Mouse (Mus musculus) CD8-positive naive resting alpha-beta T cell, adult 2 months (primary cell): Measurements from ENCODE around the gene Cdh4.

Experiments used
- DNase-seq, 2 experiments: peaks; one replicate each; pipeline ENCODE4 v3.0.0; 2022; ENCODE audit warnings: low read depth in 2 of 2, low spot score in 2 of 2

The Cdh4 gene

DNA sequence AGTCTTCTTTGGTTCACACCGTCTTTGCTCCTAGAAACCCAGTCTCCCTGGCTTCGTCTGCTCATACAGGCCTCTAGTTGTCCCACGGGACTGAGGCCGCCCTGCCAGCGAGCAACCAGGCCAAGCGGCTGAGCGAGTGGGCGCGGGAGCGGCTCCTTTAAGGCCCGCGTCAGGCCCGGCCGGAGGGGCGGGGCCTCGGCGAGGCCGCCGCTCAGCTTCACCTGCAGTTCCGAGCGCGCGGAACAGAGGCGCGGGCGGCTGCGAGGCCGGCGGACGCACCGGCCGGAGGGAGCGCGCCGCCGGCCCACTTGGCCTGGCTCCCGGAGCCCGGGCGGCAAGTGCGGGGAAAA, at the start of gene Cdh4:
Gene Cdh4, plus strand, starts transcription at position 241 of the 350 bp plus-strand sequence.
- no peak for DNase-seq

DNA sequence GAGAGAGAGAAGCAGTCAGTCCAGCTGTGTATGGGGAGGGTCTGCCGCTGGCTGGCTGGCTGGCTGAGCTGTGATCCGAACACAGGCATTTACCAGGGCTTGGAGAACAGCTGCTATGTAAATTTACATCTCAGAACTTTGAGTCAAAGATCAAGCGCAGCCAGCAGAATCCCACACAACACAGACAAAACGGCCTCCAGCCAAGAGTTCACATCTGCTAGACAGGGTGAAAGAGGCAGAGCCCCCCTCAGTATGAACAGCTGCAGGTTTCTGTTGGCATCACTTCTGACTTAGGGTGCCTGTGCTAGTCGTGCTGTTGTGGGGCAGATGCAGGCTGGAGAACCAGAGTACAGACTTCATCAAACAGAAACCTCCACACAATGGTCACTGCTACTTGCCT, 46.8 kb upstream of the Cdh4 start:
- DNase-seq: no peak

DNA sequence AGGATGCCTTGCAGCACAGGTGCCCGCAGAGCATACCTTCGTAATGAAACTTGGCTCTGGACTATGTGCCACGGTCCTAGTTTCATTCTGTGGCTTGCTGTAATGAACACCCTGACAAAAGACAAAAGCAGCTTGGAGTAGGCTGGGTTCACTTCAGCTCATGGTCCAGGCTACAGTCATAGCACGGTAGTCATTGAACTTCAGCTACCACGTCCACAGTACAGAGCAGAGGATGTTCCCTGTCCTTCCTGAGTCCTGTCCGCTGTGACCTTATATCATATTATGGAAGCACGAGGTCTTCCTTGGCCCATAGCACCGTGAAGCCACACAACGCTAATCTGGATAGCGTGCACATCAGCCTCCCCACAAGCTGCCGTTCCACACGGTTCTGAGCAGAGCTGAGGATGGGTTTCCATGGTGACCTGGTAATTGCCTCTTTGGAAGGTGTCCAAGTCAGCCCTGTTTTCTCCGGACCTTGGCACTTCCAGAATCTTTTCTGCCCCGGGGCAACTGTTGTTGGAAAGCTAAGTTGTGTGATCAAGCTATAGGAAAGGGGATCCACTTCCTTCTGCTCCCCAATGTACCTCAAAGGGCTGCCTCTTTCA, 42.5 kb upstream of the Cdh4 start:
- DNase-seq: no peak

- no peak for DNase-seq
Observed at GRCm38 (mm10) chr2:179410866-179411561, 31.2 kb upstream of the Cdh4 start.

- no peak for DNase-seq
Observed at GRCm38 (mm10) chr2:179412966-179413365, 29.3 kb upstream of the Cdh4 start.

- no peak for DNase-seq
Observed at GRCm38 (mm10) chr2:179414253-179414652, 28.0 kb upstream of the Cdh4 start.

GRCm38 (mm10) chr2:179414704-179415103, 27.5 kb upstream of the Cdh4 start:
- DNase-seq: no peak

- no peak for DNase-seq
Observed at GRCm38 (mm10) chr2:179415892-179416403, 26.3 kb upstream of the Cdh4 start.

DNA sequence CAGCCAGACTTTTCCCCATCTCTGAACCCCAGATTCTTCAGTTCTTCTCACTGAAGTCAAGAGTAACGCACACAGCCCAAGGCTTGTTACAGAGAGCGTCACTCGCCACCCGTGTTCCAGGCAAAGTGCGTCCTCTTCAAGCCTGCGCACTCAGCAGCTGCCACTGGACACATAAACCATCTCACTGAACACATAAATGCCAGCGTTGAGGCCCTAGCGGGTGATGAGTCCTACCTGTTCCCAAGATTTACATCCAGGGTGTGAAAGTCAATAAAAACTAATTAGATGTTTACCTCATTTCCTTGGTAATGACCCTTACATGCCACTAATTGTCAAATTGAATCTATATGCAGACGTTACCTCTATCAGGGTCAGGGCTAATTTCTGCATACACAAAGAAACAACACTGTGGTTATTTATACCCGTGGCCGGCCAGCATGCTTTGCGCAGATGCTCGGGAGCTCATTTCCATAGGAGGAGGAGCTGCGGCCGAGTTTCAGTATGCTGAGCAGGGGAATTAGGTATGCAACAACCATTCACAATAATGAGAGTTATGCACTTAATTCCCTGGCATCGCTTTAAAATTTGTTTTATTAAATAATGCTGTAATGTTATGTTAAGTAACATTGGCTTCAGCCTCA, 25.5 kb upstream of the Cdh4 start:
- DNase-seq: no peak

DNA sequence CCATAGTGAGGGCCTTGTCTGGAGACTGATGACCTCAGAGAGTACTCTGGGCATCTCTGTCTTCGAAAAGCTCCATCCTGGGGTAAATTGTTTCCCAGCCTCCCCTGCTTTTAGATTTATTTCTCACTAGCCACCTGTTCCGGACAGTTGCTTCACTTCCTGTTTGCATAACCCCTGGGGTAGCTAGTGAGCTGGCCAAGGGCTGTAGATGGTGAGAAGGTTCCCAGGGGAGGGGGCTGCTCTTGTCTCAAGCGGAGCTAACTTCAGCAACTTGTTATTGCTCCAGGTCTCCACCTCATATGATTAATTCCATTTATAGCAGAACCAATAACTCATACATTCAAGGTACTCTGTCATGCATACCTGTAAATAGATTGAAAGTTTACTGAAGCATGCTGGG, 16.6 kb upstream of the Cdh4 start:
- no peak for DNase-seq

DNA sequence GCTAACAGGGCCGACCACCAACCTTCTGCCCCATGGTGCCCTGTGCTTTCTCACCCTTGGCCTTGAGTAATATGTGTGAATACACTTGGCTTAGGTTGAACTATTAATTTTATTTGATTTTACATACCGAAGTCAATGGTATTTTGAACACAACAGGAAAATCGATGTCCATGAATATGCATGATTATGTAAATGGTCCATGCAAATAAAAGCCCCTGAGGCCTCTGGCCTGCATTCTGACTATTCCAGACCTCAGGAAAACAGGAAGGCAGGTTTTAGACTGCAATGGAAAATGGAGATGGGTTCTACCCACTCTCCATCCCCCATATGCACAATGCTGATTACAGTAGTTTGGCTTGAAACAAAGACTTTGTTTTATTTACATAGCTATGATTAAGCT, 13.3 kb upstream of the Cdh4 start:
- DNase-seq: no peak

DNA sequence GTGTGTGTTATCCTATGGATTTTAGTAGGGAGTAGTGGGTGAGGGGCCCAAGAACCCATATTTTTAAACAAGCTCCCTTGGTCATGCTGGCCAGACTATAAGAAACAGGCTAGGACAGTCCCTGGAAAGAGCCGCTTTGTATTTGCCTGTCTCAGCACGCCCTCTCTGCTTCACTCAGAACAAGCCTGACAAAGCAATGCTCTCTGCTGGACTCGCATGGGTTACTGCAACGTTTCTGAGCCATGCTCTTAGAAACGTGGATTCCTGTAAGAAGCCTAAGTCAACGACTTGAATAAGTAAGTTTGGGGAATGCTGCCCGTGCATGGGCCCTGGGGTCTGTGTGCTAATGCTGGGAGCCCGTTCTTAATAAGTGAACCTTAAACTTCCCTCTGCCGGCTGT, 2.1 kb upstream of the Cdh4 start:
- DNase-seq: no peak

DNA sequence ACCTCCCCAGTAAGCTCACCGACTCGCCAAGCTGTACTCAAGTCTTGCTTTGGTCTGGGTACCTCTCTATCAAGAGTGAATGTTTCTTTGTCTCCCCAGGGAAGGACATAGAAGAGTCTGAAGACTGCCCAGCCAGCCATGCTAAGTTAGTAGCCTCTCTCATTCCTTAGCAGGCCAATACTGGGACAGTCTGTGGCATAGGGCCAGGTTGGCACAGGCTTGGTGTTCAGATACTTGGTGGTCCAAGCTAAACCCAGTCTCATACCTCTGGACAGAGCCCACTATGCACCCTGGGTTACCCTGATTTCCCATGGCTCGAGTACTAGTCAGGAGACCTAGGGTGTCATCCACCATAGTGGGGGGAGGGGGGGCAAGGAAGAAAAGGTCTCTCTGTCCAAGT, 1.1 kb upstream of the Cdh4 start:
- no peak for DNase-seq

GRCm38 (mm10) chr2:179441717-179442116, 514 bp upstream of the Cdh4 start:
- DNase-seq: no peak

DNA sequence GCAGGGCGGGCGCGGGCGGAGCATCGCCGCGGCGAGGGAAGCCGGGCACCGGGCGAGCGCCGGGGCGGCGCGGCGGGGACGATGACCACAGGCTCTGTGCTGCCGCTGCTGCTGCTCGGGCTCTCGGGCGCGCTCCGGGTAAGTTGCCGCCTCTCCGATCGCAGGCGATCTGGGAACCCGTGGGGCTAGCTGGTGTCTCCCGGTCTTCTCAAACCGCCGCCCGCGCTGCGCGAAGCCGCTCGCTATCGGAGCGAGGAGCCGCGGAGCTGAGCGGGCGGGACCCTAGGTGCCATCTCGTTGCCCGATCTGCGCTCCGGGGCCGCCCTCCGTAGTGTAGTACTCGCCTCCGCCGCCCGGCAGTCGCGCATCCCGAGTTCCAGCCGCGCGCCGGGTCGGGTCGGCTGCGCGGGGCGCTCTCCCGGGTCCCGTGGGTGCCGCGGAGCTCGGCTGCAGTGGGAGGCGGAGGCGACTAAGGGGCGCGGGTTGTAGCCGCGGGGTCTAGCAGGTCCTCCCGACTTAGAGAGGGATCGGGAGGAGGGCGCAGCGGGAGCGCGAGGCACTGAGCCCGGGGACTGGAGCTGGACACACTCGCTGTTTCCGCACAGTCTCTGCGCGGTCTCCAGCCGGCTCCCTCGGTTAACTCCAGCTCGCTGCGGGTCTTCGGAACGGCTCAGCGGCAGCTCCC, 452 bp downstream of the Cdh4 start:
- no peak for DNase-seq

GRCm38 (mm10) chr2:179443226-179443815, 1.1 kb downstream of the Cdh4 start:
- DNase-seq: no peak

GRCm38 (mm10) chr2:179443959-179444358, 1.7 kb downstream of the Cdh4 start:
- no peak for DNase-seq

- DNase-seq: no peak
Observed at GRCm38 (mm10) chr2:179448256-179448655, 6.0 kb downstream of the Cdh4 start.

DNA sequence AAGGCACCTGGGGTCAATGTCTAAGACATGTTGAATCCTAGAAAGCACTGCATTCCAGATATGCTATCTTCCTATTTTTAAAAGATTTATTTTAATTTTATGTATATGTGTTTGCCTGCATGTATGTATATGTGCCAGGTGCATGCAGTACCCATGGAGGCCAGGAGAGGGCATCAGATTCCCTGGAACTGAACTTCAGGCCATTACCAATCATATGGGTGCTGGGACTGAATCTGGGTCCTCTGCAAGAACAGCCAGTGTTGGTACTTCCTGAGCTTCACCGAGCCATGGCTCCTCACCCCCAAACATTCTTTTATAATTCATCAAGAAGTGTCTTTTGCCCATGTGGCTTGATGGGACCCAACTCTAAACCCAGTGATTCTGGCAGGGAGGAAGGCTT, 6.8 kb downstream of the Cdh4 start:
- DNase-seq: no peak

DNA sequence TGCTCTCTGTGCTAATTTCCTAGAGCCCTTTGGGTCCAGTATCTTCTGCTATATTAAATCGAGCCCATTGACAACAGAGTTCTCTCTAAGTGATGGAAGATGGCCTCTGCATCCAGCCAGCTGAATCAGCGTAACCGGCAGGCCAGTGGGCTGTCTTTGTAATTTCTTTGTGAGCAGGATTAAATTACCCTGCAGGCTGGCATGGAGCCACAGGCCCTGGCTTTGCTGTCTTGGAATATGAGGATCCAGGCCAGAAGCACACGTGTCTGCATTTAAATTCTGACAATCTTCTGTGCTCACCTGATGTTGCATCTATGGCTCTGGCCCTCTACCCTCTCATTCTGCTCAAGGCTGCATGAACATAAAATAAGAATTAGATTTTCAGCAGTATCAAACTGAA, 17.0 kb downstream of the Cdh4 start:
- DNase-seq: no peak

- no peak for DNase-seq
Observed at GRCm38 (mm10) chr2:179459606-179460005, 17.4 kb downstream of the Cdh4 start.

DNA sequence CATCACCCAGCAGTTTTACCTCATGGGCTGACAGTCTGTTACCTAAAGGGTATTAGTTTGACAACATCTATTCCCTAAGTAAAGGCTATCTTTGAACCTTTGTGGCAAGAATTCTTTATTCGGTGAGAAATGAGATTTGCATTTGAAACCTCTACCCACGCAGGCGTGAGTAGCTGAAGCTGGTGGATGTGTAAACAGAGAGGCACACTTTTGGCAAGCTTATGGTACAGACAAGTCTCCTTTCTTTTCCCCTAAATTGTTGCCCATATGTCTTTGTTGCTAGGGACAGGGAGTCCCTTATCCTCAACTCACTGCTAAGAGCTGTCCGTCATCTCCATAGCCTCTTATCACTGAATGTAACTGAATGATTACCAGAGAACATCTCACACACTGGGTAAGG, 21.3 kb downstream of the Cdh4 start:
- no peak for DNase-seq
